Mouse (Mus musculus) thymus, postnatal 14 days (tissue): Measurements from ENCODE around the gene Ehbp1.

Source experiments
- DNase-seq: peaks from one replicate; pipeline ENCODE4 v3.0.0; 2021

The Ehbp1 gene

GRCm38 (mm10) chr11:22050864-22051263 is 291.2 kb downstream of the Ehbp1 start:
- DNase-seq: no peak

- no peak for DNase-seq
These were observed 302.2 kb downstream of the Ehbp1 start for GRCm38 (mm10) chr11:22039854-22040426.

GRCm38 (mm10) chr11:22034564-22035105 is 307.5 kb downstream of the Ehbp1 start:
- no peak for DNase-seq

GRCm38 (mm10) chr11:22033582-22033981 is 308.5 kb downstream of the Ehbp1 start:
- DNase-seq: no peak

- DNase-seq: no peak
These were observed 321.5 kb downstream of the Ehbp1 start for GRCm38 (mm10) chr11:22020602-22021001.

GRCm38 (mm10) chr11:22017444-22017843 is 324.6 kb downstream of the Ehbp1 start:
- DNase-seq: no peak

GRCm38 (mm10) chr11:22016341-22016740 is 325.8 kb downstream of the Ehbp1 start:
- DNase-seq: no peak

- no peak for DNase-seq
These were observed 333.3 kb downstream of the Ehbp1 start for GRCm38 (mm10) chr11:22008817-22009216.

- no peak for DNase-seq
These were observed 333.9 kb downstream of the Ehbp1 start for GRCm38 (mm10) chr11:22008129-22008596.

GRCm38 (mm10) chr11:22007781-22008110 is 334.3 kb downstream of the Ehbp1 start:
- DNase-seq: no peak

- DNase-seq: no peak
These were observed 334.9 kb downstream of the Ehbp1 start for GRCm38 (mm10) chr11:22007088-22007780.

- no peak for DNase-seq
These were observed 335.5 kb downstream of the Ehbp1 start for GRCm38 (mm10) chr11:22006471-22007087.

- no peak for DNase-seq
These were observed 336.7 kb downstream of the Ehbp1 start for GRCm38 (mm10) chr11:22005281-22005870.

GRCm38 (mm10) chr11:22004331-22004841 is 337.7 kb downstream of the Ehbp1 start:
- no peak for DNase-seq

- DNase-seq: no peak
These were observed 338.6 kb downstream of the Ehbp1 start for GRCm38 (mm10) chr11:22003341-22003981.

GRCm38 (mm10) chr11:22002783-22003340 is 339.2 kb downstream of the Ehbp1 start, which contains the start of gene Otx1:
Otx1 (minus strand) TSS chr11:22002897.
- DNase-seq: no peak

GRCm38 (mm10) chr11:22002062-22002782 is 339.9 kb downstream of the Ehbp1 start:
- no peak for DNase-seq

- DNase-seq: no peak
These were observed 340.6 kb downstream of the Ehbp1 start for GRCm38 (mm10) chr11:22001321-22002061.

- no peak for DNase-seq
These were observed 341.6 kb downstream of the Ehbp1 start for GRCm38 (mm10) chr11:22000316-22001076.
